Mouse (Mus musculus): ENCODE measurements around the gene Car7.

The Car7 gene

DNA sequence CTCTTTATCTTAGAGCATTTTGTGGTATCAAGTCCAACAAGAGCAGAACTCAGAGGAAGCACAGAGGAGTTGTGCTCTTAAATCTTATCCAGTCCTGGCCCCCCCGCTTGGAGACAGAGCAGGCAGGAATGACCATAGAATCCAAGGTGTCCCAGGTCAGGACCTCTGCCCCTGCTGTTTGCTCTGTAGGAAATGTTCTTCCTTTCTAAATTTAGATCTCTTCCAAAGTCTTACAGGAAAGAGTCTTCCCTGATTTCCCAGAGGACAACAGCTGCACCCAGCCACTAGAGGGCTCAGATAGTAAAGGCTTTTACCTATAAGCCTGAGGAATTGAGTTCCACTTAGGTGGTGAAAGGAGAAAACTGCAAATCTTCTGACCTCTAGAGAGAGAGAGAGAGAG, 35.1 kb downstream of the Car7 start:
- peak; percentile 41 for DNase-seq (ENCODE audit: low read depth, low spot score)

GRCm38 (mm10) chr8:104570436-104571343, 36.2 kb downstream of the Car7 start:
- DNase-seq (ENCODE audit: low read depth, low spot score), result peak; percentile 91

DNA sequence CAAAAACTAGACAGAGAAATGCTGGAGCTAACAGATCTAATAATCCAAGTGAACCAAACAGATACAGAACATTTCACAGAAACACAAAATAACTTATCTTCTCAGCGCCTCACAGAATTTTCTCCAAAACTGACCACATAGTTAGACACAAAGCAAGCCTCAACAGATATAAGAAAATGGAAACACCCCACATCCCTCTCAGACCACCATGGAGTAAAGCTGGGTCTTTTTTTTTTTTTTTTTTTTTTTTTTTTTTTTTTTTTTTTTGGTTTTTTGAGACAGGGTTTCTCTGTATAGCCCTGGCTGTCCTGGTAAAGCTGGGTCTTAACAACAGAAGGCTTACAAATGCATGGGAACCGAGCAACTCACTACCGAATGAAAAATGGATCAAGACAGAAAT, 42.3 kb downstream of the Car7 start:
- DNase-seq (ENCODE audit: low read depth, low spot score), result no peak

DNA sequence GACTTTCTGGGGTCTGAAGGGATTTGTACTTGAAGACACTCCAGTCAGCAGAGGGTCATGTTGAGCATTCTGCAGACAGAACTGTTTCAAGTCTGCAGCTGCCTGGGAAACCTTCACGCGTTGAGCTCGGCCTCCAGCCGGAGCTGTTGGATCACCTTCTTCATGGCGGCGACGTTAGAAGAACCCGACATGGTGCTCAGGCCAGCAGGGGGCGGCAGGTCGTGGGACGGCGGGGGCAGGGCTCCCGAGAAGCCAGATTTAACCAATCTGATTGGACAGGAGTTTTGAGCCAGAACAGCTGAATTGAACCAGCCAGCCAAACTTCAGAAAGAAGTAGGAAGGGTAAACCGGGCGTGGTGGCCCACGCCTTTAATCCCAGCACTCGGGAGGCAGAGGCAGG, 43.1 kb downstream of the Car7 start:
- peak; percentile 24 for DNase-seq (ENCODE audit: low read depth, low spot score)

- DNase-seq (ENCODE audit: low read depth, low spot score), result no peak
Measured at GRCm38 (mm10) chr8:104584522-104584921, 50.0 kb downstream of the Car7 start.

- no peak for DNase-seq (ENCODE audit: low read depth, low spot score)
Measured at GRCm38 (mm10) chr8:104590284-104590683, 55.8 kb downstream of the Car7 start.

DNA sequence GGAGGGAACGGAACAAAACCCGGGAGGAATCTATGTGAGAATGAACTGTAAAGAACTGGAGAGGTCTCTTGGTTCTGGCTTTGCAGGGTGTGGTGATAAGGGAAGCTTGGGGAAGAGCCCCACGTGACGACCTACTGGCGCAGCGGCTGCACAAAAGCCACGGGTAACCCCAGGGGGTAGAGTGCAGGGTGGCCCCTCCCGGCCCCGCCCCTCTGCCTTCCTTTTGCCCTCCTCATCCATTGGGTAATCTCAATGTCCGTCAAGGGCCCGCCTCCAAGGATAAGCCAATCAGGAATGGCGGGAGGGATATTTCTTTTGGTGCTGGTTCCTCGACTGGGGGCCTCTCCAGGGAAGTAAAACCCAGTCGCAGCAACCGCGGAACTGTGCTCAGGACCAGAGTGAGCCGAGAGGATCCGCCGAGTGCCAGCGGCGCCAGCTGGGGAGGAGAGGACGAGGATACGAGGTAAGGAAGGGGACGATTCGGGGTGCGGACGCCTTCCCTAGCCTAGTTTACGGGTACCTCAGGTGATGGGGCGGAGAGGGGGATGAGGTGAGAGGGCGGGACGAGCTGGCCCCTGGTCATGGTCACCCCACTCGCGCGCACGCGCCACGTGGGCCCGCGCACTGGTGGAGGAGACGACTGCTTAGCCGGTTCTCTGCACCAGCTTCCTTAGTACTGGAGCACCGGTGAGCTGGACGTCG, 56.8 kb downstream of the Car7 start, which contains the start of gene Pdp2:
Pdp2 (plus strand) TSS at position 319 of the 702 bp plus-strand sequence.
- peak; percentile 94 for DNase-seq (ENCODE audit: low read depth, low spot score)

DNA sequence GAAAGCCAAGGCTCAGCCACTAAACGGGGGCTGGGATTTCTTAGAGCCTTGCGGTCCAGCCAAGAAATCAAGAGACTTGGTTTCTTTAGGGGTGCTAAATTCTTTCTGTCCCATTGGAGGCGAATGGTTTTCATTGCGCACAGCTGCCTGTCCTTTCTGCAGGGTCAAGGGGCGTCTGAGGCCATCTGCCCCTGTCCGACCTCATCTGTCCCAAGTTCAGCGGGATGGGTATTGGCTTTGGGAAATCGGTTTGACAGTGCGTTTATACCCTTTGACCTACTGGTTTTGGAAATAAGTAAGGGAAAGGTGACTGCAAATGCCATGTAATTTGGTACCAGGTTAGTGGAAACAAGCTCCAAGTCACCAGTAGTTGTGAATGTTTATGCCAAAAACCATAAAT, 57.4 kb downstream of the Car7 start:
- DNase-seq (ENCODE audit: low read depth, low spot score), result no peak

DNA sequence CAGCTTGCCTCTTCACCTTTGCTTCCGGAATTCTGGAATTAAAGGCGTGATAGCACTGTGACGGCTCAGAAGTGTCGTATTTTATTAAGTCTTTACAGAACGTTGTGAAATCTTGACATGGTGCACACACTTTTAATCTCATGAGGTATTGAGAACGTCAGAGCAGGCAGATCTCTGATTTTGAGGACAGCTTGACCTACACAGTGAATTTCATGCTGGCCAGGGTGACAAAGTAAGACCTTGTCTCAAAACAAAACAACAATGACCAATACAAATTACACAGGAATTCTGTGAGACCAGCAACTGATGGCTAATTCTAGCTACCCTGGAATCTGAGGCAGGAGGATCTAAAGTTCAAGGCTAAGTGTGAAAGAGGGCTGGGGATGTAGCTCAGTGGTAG, 58.1 kb downstream of the Car7 start:
- DNase-seq (ENCODE audit: low read depth, low spot score), result no peak

- DNase-seq (ENCODE audit: low read depth, low spot score), result no peak
Measured at GRCm38 (mm10) chr8:104593536-104594325, 59.2 kb downstream of the Car7 start.

DNA sequence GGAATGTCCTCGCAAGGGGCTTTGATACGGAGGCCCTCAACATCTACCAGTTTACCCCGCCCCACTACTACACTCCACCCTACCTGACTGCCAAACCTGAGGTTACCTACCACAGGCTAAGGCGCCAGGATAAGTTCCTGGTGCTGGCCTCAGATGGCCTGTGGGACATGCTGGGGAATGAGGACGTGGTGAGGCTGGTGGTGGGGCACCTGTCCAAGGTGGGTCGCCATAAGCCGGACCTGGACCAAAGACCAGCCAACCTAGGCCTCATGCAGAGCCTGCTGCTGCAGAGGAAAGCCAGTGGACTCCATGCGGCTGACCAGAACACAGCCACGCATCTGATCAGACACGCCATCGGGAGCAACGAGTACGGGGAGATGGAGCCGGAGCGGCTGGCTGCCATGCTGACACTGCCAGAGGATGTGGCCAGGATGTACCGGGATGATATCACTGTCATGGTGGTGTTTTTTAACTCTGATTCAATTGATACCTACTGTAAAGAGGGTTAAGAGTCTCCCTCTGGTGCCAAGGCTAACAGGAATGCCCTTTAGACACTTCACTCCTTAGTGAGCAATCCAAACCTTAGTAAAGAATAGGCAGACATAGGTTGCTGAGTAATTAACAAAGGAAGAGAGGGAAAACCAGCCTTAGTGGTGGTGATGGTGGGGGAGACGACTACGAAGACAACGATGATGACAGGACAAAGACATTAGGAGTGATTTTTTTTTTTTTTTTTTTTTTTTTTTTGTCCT, 60.3 kb downstream of the Car7 start:
- DNase-seq (ENCODE audit: low read depth, low spot score), result no peak

DNA sequence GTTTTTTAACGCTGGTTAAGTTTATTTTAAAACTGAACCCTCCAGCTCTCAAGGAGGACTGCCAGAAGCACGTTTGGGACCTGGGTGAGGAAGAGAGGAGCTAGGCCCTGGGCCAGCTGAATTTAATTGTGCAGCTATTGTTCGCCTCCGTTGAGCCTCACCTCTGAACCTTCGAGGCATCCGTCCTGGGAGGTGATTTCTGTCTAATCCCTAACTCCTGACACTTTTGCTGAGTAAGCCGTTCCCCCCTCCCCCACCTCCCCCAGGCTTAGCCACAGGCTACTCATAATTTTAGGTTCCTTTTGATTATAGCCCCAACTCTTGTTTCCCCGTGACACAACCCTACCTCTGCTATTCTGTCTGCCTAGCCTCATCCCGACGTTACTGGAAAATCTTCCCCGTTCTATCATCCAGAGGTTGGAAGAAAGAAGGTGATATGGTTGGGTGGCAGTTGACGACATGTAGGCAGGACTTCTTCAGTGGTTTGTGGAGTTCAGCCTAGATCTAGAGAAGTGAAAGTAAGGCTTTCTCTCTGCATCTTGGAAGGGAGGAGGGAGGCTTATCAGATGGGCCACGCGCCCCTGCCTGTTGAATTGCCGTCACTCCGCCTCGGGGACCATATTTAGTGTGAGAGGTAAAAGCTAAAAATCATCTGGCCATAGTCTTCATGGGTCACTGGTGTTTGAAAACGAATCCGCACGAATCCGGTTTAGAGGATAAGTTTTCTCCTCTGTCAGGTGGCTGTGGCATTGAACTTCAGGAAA, 61.5 kb downstream of the Car7 start:
- no peak for DNase-seq (ENCODE audit: low read depth, low spot score)

DNA sequence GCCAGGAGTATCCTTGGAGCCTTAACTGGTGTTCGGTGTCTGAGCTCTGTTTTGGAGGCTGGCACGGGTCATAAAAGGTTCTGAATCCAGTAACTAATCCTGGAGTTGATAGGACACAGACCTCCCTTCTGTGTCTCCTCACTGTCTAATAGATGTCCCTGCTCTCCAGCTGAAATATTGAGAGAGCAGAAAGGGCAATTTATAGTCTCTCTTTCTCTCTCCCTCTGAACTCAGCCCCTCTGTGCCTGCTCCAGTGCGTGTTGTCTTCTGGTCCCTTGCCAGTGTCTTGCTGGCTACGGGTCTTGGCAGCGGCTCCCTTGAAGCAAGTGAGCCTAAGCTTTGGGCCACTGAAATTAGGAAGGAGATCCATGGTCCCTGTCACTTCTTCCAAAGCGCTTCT, 63.2 kb downstream of the Car7 start:
- no peak for DNase-seq (ENCODE audit: low read depth, low spot score)

GRCm38 (mm10) chr8:104598496-104598895, 64.0 kb downstream of the Car7 start:
- DNase-seq (ENCODE audit: low read depth, low spot score), result no peak
